Mouse (Mus musculus) limb, embryonic 14.5 days (tissue): ENCODE measurements at regions not wholly inside any gene's neighbourhood (a gene's known extent, or its start where the extent isn't known, plus 50 kb on each side); places are given as distances from the start of the nearest gene placed in this dataset.

Source experiments
- ATAC-seq: fragments of 200-750 bp; cut with Nextera tagmentation; 2 replicates; pipeline ENCODE4 v1.8.0; 2017; ENCODE audit warnings: low read depth, moderate number of reproducible peaks, moderate TSS enrichment; ENCODE audit not compliant: low FRiP score
- DNase-seq: peaks from one replicate; pipeline ENCODE4 v3.0.0-alpha.2; 2015; ENCODE audit warnings: low spot score
- H3K27ac ChIP-seq: fragments of 300-500 bp; sonication (generic); replicated peaks from 2 replicates; pipeline ENCODE4 v1.5.1; 2014; ENCODE audit warnings: low read depth, mild to moderate bottlenecking, low read length, moderate library complexity, mixed read lengths
- H3K27me3 ChIP-seq: fragments of 300-500 bp; sonication (generic); 2 replicates; pipeline ENCODE4 v1.6.1; 2014; ENCODE audit warnings: low read length, mixed read lengths; ENCODE audit not compliant: control insufficient read depth, insufficient read depth
- H3K36me3 ChIP-seq: fragments of 300-500 bp; sonication (generic); 2 replicates; pipeline ENCODE4 v1.6.1; 2014; ENCODE audit warnings: mild to moderate bottlenecking, low read length, moderate library complexity, mixed read lengths; ENCODE audit not compliant: control insufficient read depth, insufficient read depth
- H3K4me1 ChIP-seq: fragments of 300-500 bp; sonication (generic); 2 replicates; pipeline ENCODE4 v1.6.1; 2014; ENCODE audit warnings: antibody characterized with exemption, low read length, mixed read lengths; ENCODE audit not compliant: control insufficient read depth, insufficient read depth
- H3K4me2 ChIP-seq: fragments of 300-500 bp; sonication (generic); replicated peaks from 2 replicates; pipeline ENCODE4 v1.6.1; 2014; ENCODE audit warnings: low read depth, mild to moderate bottlenecking, low read length, moderate library complexity; ENCODE audit not compliant: severe bottlenecking
- H3K4me3 ChIP-seq: fragments of 300-500 bp; sonication (generic); replicated peaks from 2 replicates; pipeline ENCODE4 v1.5.1; 2014; ENCODE audit warnings: low read length
- H3K9ac ChIP-seq: fragments of 300-500 bp; sonication (generic); 2 replicates; pipeline ENCODE4 v1.6.1; 2014; ENCODE audit warnings: mild to moderate bottlenecking, low read depth, low read length, moderate library complexity; ENCODE audit not compliant: severe bottlenecking
- H3K9me3 ChIP-seq: fragments of 300-500 bp; sonication (generic); 2 replicates; pipeline ENCODE4 v1.6.1; 2016; ENCODE audit warnings: low read length; ENCODE audit not compliant: control insufficient read depth
- POLR2A ChIP-seq: fragments of 200-500 bp; IDR thresholded peaks from 2 replicates; pipeline ENCODE4 v1.8.0; 2012; ENCODE audit warnings: inconsistent platforms, mild to moderate bottlenecking, moderate library complexity, borderline replicate concordance; ENCODE audit not compliant: insufficient read depth, insufficient read length; ENCODE audit errors: extremely low read depth
- WGBS: fragments of 180-500 bp; shearing (Covaris S2); extraction: QIAGEN DNeasy Blood & Tissue Kit; methylation state at CpG from one replicate; pipeline ENCODE4 v1.1.7; 2014; 5-methylcytosine and 5-hydroxymethylcytosine counted together

DNA sequence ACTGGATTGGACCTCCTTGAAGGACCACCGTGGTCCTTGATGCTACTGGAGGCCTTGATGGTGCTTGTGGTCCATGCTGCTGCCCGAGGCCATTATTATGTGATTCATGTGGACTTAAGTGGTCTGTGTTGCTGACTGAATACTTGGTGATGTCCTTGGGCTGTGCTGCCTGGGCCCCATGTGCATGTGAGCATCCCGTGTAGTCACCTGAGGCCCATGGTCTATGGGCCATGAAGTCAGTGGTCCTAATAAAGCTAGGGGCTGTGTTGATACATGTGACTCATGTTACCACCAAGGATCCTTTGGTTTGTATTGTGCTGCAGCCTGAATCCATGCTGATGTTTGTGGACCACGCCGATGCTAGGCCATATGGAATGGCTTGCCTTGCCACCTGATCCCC, 456.1 kb upstream of the Zic4 start:
- Histone ChIP-seq H3K9ac (no peak overlapping the region), H3K4me3 (no peak overlapping the region), H3K4me2 (no peak overlapping the region), H3K9me3 (no peaks in the 10 kb centered on the region), H3K4me1 (no peaks in the 10 kb centered on the region), H3K36me3 (no peaks in the 10 kb centered on the region), H3K27me3 (no peaks in the 10 kb centered on the region), H3K27ac (no peak overlapping the region)
- ATAC-seq (no peak), DNase-seq (no peak)
- no peak for TF ChIP-seq POLR2A
- WGBS: 89% methylated on average over 5 of the region's 5 CpGs

GRCm38 (mm10) chr9:90906684-90907083, 455.5 kb upstream of the Zic4 start:
- Histone ChIP-seq H3K4me3 (no peak overlapping the region), H3K9ac (no peak overlapping the region), H3K27ac (no peak overlapping the region), H3K27me3 (no peaks in the 10 kb centered on the region), H3K4me1 (no peaks in the 10 kb centered on the region), H3K36me3 (no peaks in the 10 kb centered on the region), H3K9me3 (no peaks in the 10 kb centered on the region), H3K4me2 (no peak overlapping the region)
- DNase-seq: no peak
- ATAC-seq: no peak
- TF ChIP-seq POLR2A: no peak
- WGBS: 90% methylated on average over 7 of the region's 7 CpGs

DNA sequence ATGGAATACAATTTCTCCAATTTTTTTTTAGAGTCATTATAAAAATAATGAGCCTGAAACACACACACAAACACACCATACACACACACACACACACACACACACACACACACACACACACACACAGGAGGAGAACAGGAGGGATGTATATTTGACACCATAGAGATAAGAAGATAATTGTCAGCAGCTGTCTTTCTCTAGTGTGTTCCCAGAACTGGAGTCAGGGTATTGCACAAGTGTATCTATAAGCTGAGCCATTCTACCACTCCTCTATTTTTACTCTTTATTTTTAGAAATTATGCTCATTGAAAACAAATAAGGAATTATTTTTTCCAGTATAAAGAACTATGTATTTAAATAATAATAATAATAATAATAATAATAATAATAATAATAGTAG, 407.6 kb upstream of the Zic4 start:
- Histone ChIP-seq H3K9ac (no peak overlapping the region), H3K4me3 (no peak overlapping the region), H3K36me3 (no peaks in the 10 kb centered on the region), H3K4me1 (no peaks in the 10 kb centered on the region), H3K27me3 (no peaks in the 10 kb centered on the region), H3K27ac (no peak overlapping the region), H3K4me2 (no peak overlapping the region), H3K9me3 (no peaks in the 10 kb centered on the region)
- ATAC-seq (no peak), DNase-seq (no peak)
- TF ChIP-seq POLR2A: no peak

GRCm38 (mm10) chr9:90961436-90961835, 400.8 kb upstream of the Zic4 start:
- Histone ChIP-seq H3K4me1 (no peaks in the 10 kb centered on the region), H3K4me2 (no peak overlapping the region), H3K4me3 (no peak overlapping the region), H3K9ac (no peak overlapping the region), H3K27me3 (no peaks in the 10 kb centered on the region), H3K9me3 (no peaks in the 10 kb centered on the region), H3K27ac (no peak overlapping the region), H3K36me3 (no peaks in the 10 kb centered on the region)
- 30% methylated on average over 4 of the region's 4 CpGs for WGBS
- TF ChIP-seq POLR2A: no peak
- ATAC-seq (no peak), DNase-seq (peak; percentile 27)

DNA sequence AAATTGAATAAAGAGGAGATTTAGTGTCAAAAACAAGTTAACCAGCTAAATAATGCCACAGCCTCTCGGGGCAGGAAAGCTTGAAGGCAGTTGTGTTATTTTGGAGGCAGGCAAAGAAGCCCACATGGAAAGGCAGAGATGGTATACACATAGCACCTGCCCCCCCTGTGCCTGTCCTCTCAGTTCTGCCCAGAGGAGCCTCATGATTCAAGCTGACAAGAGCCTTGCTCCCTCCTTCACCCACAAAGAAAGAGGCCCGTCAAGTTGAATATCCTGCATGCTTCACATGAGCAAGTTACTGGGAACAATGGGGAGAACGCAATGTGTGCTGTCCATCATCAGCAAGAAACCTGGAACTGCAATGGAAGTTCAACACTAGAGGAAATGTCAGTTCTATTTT, 398.2 kb upstream of the Zic4 start:
- no peak overlapping the region for H3K27ac ChIP-seq
- no peaks in the 10 kb centered on the region for H3K36me3 ChIP-seq
- no peak overlapping the region for H3K4me2 ChIP-seq
- no peak overlapping the region for H3K4me3 ChIP-seq
- H3K9ac ChIP-seq: no peak overlapping the region
- no peaks in the 10 kb centered on the region for H3K4me1 ChIP-seq
- WGBS: 73% methylated on average over 3 of the region's 3 CpGs
- no peak for TF ChIP-seq POLR2A
- no peak for DNase-seq
- ATAC-seq: no peak
- no peaks in the 10 kb centered on the region for H3K27me3 ChIP-seq
- no peaks in the 10 kb centered on the region for H3K9me3 ChIP-seq

- H3K4me1 ChIP-seq: no peaks in the 10 kb centered on the region
Measured at GRCm38 (mm10) chr9:90978730-90979129, 383.5 kb upstream of the Zic4 start.

More at GRCm38 (mm10) chr9:90978730-90979129, 383.5 kb upstream of the Zic4 start:
- no peak overlapping the region for H3K27ac ChIP-seq
- no peaks in the 10 kb centered on the region for H3K9me3 ChIP-seq
- ATAC-seq: no peak
- no peak for TF ChIP-seq POLR2A
- no peak overlapping the region for H3K4me2 ChIP-seq
- H3K4me3 ChIP-seq: no peak overlapping the region
- WGBS: 83% methylated on average over 4 of the region's 4 CpGs
- no peaks in the 10 kb centered on the region for H3K36me3 ChIP-seq
- H3K9ac ChIP-seq: no peak overlapping the region
- no peaks in the 10 kb centered on the region for H3K27me3 ChIP-seq
- no peak for DNase-seq
